Mouse (Mus musculus) midbrain, embryonic 15.5 days (tissue): ENCODE measurements around the gene Tldc2. TPM values are rescaled to one million over a fixed set of nuclear protein-coding genes. Genes with fewer than 3 reads are reported as not detected.

Source experiments
- polyA plus RNA-seq: library from polyadenylated mRNA; unstranded; fragments of >200 nt; fragmentation: Nextera tagmentation; extraction: Ambion mirVana; gene quantifications from 2 replicates; pipeline ENCODE4 v1.2.1, GENCODE M21; 2015

Tldc2 gene
- polyA plus RNA-seq, 1 experiment from 2014 or later: not detected

Other genes with a start within 250 kb of the Tldc2 start
- gene Tgif2, start 247.0 kb upstream of the Tldc2 start, polyA plus RNA-seq: 19.9 and 21.9 TPM in 2 replicates
- 11.3 and 11.6 TPM in 2 replicates for gene 4930518I15Rik, start 229.1 kb upstream of the Tldc2 start, polyA plus RNA-seq
- gene Rab5if, start 223.9 kb upstream of the Tldc2 start, polyA plus RNA-seq: 135 and 139 TPM in 2 replicates
- 0.18 and 0.19 TPM in 2 replicates for gene Sla2, start 199.9 kb upstream of the Tldc2 start, polyA plus RNA-seq
- 132 and 136 TPM in 2 replicates for gene Ndrg3, start 95.0 kb upstream of the Tldc2 start, polyA plus RNA-seq
- gene Dsn1, start 79.9 kb upstream of the Tldc2 start, polyA plus RNA-seq: 8.9 and 9.6 TPM in 2 replicates
- 6.8 and 7.1 TPM in 2 replicates for gene Soga1, start 7.8 kb upstream of the Tldc2 start, polyA plus RNA-seq
- 9.4 and 9.9 TPM in 2 replicates for gene Samhd1, start 48.2 kb downstream of the Tldc2 start, polyA plus RNA-seq
- 6.2 and 6.3 TPM in 2 replicates for gene Rbl1, start 117.5 kb downstream of the Tldc2 start, polyA plus RNA-seq
- 215 and 218 TPM in 2 replicates for gene Rpn2, start 192.0 kb downstream of the Tldc2 start, polyA plus RNA-seq
- 0.50 and 0.74 TPM in 2 replicates for gene Mroh8, start 192.5 kb downstream of the Tldc2 start, polyA plus RNA-seq